Mouse (Mus musculus) 3134 (cell line): ENCODE data around the gene Chchd6.

Experiments
- DNase-seq: peaks from one replicate; pipeline ENCODE4 v3.0.0-alpha.2; 2011; ENCODE audit warnings: low spot score; ENCODE audit not compliant: insufficient read length; ENCODE audit errors: extremely low read depth

The Chchd6 gene

DNA sequence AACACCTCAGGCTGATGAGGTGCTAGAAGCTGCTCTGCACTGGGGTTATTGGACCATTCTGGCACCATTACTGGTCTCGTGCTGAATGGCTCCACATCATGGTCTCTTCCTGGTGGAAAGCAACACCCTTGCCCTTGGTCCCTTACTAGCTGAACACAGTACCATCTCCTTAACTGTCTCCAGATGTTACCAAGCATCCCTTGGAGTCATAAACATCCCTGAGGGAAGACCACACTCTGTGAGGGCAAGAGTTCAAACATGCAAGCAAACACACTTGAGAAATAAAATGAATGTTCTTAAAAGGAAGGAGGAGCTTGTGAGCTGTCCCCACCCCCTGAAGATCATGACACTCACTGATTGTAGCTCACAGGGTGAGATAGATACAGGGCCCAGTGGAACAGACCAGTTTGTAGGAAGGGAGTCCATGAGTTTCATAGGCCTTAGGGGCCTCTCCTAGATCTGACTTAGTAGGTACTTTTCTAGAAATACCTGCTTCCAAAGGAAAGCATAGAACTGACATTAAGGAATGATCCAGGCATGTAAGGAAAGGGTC, 139.0 kb downstream of the Chchd6 start:
- DNase-seq = no peak

DNA sequence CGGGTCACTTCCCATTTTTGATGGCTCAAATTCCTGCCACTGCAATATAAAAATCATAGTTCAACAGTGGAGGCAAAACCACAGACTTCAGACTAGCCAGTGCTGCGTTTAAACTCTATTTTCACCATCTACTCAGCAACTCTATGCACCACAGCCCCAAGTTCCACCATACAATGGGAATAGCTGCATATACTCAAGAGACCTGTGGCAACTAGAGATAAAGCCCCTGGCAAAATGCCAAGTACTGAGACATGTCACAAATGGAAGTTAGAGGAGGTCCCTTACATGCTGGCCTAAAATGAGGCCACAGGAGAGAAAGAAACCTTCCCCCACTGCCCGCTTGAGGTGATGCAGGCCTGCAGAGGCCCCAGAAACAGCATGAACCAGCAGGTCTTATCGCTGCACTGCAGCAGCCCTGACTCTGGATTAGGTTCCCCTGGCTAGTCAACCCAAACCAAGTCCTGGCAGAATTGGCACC, 139.9 kb downstream of the Chchd6 start:
- DNase-seq = no peak

- DNase-seq = no peak
Observed at GRCm38 (mm10) chr6:89454437-89454836, 141.0 kb downstream of the Chchd6 start.

GRCm38 (mm10) chr6:89452976-89453674, 142.3 kb downstream of the Chchd6 start:
- DNase-seq = no peak

- no peak for DNase-seq
Observed at GRCm38 (mm10) chr6:89452356-89452755, 143.1 kb downstream of the Chchd6 start.

GRCm38 (mm10) chr6:89448736-89449135, 146.7 kb downstream of the Chchd6 start:
- no peak for DNase-seq

- DNase-seq = no peak
Observed at GRCm38 (mm10) chr6:89440671-89441070, 154.8 kb downstream of the Chchd6 start.

GRCm38 (mm10) chr6:89431920-89432482, 163.5 kb downstream of the Chchd6 start:
- no peak for DNase-seq

DNA sequence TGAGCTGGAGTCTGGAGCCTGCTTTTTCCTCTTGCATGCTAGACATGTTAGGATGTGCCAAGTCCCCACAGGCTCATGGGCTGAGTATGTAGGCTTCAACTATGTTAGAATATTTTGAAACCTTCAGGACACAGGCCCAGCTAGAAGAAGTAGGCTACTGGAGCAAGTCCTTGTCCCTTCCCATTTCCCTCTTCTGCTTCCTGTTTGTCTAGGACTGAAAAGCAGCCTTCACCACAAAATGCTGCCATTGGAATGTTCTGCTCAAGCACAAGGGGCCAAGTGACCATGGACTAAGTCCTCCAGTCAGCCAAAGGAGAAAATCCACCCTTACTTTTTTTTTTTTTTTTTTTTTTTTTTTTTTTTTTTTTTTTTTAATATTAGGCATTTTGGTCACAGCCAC, 164.7 kb downstream of the Chchd6 start:
- no peak for DNase-seq

DNA sequence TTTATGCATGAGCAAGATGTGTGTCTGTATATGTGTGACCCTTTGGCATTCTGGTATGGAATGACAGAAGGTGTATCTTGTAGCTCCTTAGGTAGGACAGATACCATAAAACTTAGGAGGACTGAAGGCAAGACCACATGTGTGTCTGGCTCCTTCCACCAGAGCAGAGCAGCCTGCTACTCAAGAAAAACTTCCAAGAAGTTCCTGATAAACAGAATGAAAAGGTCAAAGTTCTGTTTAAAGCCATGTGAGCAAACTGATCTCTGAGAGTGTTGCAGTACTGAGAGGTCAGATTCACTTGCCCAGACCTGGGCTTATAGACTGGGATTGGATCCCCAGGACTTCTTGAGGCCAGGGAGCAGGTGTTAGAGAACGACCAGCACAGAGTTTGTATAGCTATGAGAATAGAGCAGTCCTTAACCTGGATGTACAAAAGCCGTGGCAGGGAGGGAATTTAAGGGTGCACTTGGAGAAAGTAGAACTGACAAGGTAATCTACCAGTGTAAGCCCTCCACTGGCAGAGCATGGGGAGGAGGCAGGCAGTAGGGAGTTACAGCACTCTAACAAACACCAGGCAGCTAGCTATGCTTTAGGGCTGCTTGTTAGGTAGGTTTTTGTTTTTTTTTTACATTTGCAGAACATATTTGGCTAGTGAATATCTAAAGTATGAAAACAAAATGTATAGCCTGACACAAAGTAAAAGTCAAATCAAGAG, 166.6 kb downstream of the Chchd6 start:
- no peak for DNase-seq

GRCm38 (mm10) chr6:89424461-89424860, 171.0 kb downstream of the Chchd6 start:
- DNase-seq = no peak

DNA sequence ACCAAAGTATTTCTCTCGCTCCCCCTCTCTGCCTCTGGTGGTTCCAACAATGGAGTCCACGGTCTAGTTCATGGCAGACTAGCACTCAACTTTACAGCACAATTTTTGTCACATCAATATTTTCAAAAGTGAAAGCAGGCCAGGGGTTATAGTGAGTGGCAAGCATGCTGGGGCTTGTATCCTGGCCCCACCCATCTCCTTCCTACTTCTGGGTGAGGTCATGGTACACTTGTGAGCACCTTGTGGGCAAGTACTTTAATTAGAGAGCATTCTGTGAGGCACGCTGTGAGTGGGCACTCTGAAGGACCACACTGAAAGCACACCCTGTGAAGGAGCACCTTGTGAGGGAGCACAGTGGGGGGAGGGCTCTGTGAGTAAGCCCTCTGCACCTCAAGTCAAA, 172.8 kb downstream of the Chchd6 start:
- DNase-seq = peak; percentile 32

GRCm38 (mm10) chr6:89421922-89422321, 173.5 kb downstream of the Chchd6 start:
- DNase-seq = peak; percentile 72

DNA sequence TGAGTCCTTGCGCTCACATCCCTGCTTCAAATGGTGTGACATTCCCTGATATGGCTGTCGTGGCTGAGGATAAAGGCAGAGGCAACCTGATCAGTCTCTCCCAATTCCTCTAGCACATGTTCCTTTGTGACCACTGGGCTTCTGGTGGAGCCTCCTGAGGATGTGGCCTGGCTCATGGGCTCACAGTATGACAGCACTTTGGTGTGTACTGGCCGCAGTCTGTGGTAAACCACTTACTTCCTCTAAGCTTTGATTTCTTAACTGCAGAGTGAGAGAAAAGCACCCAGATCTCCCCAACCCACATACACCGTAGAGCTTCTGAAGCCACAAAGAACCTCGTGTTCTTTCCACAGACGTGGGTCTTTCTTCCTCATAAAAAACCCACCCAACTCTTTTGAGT, 173.9 kb downstream of the Chchd6 start:
- peak; percentile 65 for DNase-seq

DNA sequence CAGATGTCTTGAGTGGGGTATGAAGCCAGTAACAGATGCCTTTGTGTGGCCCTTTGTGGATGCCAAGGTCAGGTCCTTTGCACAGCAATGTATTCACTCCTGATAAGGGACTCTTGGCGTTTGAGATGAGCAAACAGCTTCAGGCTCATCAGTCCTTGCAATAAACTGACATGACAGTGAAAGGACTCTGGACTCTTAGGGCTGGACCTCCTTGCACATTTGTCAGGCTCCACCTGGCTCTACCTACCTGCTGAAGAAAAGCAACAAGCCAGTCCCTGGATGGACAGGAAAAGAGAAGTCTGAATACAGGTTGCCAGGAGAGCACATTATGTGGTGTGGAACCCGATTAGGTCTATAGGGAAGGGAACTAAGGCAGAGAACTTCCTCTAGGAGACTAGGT, 174.7 kb downstream of the Chchd6 start:
- no peak for DNase-seq

DNA sequence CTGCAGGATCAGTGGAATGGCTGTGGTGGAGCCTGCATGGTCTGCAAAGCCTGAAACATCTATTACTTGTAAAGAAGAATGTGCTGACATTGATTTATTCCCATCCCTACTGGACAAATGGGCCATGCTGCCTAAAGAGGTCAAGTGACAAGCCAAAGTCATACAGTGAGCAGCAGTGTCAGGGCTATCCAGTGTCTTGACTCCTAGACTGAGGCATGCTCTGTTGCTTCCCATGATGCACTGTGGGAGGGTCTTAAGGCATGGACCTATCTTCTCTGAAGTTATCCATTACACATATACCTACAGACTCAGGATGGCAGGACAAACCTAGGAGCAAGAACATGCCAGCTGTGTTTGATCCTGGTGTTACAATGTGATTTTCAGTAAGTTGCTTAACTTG, 175.3 kb downstream of the Chchd6 start:
- DNase-seq = no peak

- DNase-seq = no peak
Observed at GRCm38 (mm10) chr6:89419066-89419815, 176.2 kb downstream of the Chchd6 start.

GRCm38 (mm10) chr6:89416030-89416595, 179.3 kb downstream of the Chchd6 start:
- DNase-seq = no peak

DNA sequence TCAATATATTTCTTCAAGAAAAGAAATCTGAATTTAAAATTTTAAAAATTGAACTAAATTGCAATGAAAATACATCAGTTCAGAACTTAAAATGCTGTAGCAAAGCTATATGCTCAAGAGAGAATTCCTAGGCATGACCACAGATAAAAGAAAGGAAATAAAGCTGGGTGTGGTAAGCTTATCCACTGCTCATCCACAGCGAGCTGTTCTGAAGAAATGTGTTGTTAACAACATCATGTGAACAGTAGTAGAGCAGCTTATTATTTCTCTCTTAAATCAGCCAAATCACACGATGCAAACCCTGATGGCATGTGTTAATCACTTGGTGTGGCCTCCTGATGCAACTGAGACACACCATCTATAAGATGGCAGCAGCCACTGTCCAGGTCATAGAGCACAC, 180.4 kb downstream of the Chchd6 start:
- no peak for DNase-seq

DNA sequence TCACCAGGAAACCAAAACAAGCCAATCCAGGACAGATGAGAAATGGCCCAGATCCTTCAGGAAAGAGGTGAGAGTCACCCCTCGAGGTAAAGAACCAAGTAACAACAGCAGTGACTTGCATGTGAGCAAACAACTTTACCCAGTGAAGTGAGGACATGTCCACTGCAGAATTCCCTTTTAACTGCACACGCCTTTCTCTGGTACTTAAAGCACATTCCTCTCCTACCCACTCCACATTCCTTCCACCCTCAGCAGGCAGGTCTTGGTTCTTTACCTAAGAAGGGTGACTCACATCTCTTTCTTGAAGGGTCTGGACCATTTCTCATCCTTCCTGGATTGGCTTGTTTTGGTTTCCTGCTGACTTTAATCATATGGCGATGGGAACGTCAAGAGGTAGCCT, 181.3 kb downstream of the Chchd6 start:
- peak; percentile 48 for DNase-seq

- DNase-seq = peak; percentile 39
Observed at GRCm38 (mm10) chr6:89413481-89413884, 182.0 kb downstream of the Chchd6 start.
